Mouse (Mus musculus): Measurements from ENCODE around the gene Nlrc5. TPM values are rescaled to one million over a fixed set of nuclear protein-coding genes. Genes with fewer than 3 reads are reported as not detected.

Gene Nlrc5
- polyA plus RNA-seq, 2 experiments, result 0.09 to 0.22 TPM

DNA sequence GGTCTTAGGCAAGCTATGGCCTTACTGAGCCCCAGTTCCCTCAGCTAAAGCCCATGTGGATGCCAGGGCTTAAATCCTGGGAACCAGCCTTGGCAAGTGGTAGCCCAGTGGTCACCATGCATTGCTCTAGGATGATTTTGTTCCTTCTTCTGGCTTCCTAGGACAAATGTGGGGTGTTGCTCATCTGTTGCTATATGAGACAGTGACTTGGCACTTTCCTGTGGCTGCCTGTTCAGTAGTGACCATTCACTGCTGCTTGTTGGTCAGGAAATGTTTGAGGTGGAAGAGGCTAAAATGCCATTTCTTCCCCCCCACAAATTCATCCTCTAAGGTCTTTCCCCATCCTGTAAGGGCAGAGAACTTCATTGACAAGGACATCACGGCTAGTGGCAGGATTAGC, 135.3 kb downstream of the Nlrc5 start:
- H3K9me3 ChIP-seq (ENCODE audit: control insufficient read depth, low read length), result no peaks in the 10 kb centered on the region
- H3K36me3 ChIP-seq (replicated peaks; ENCODE audit: control insufficient read depth, insufficient read depth, low read depth), result peaks cover 8% of the 10 kb centered on the region
- DNase-seq (ENCODE audit: low read depth in 3 of 3, low spot score in 3 of 3) (no peak), ATAC-seq (ENCODE audit: insufficient read depth) (no peak)
- H3K9ac ChIP-seq (replicated peaks), result no peak overlapping the region
- 73% methylated on average over 1 of the region's 1 CpGs for WGBS (ENCODE audit: insufficient replicate concordance)
- 0 out of 4 replicates have a peak, but pooled peaks cover 0 to 6% of the 10 kb centered on the region in 2 experiments for H3K4me1 ChIP-seq (replicated peaks; ENCODE audit: control insufficient read depth in 2 of 2, insufficient read depth in 2 of 2, low read length in 1 of 2)
- no peak overlapping the region for H3K27ac ChIP-seq
- H3K27me3 ChIP-seq (ENCODE audit: control insufficient read depth, insufficient read depth, low read length), result no peaks in the 10 kb centered on the region
- no peak for TF ChIP-seq CTCF (IDR thresholded peaks at IDR 0.05; ENCODE audit: low read depth)
- TF ChIP-seq EP300 (IDR thresholded peaks at IDR 0.05; ENCODE audit: low read depth), result no peak
- no peak overlapping the region for H3K4me3 ChIP-seq (ENCODE audit: insufficient read depth in 1 of 2, low read depth in 2 of 2, low read length in 2 of 2)
- H3K4me2 ChIP-seq (ENCODE audit: low read depth), result no peak overlapping the region

DNA sequence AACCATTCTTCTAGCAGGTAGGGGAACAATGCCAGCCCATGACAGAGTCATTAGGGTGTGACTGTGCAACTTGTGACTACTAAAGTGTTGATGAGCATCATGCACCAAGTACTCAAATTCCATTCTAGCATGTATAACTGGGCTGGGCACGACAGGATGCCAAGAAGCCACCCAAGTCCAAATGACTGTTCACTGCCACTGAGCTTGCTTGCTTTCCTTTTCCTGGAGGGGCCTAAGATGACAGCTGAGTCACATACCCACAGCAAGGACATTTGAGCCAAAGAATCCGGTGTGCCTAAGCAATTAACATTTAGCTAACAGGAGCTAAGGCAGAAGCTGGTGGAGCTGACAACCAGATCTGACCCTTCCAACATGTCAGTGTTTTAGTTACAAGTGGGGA, 137.7 kb downstream of the Nlrc5 start:
- H3K36me3 ChIP-seq (replicated peaks; ENCODE audit: control insufficient read depth, insufficient read depth, low read depth), result peaks cover 13% of the 10 kb centered on the region
- H3K27ac ChIP-seq, result no peak overlapping the region
- TF ChIP-seq CTCF (IDR thresholded peaks at IDR 0.05; ENCODE audit: low read depth), result no peak
- TF ChIP-seq EP300 (IDR thresholded peaks at IDR 0.05; ENCODE audit: low read depth), result no peak
- no peak overlapping the region for H3K4me3 ChIP-seq (ENCODE audit: insufficient read depth in 1 of 2, low read depth in 2 of 2, low read length in 2 of 2)
- H3K9me3 ChIP-seq (ENCODE audit: control insufficient read depth, low read length), result no peaks in the 10 kb centered on the region
- no peaks in the 10 kb centered on the region for H3K27me3 ChIP-seq (ENCODE audit: control insufficient read depth, insufficient read depth, low read length)
- DNase-seq (ENCODE audit: low read depth in 3 of 3, low spot score in 3 of 3) (no peak), ATAC-seq (ENCODE audit: insufficient read depth) (no peak)
- 60% methylated on average over 2 of the region's 2 CpGs for WGBS (ENCODE audit: insufficient replicate concordance)
- H3K4me2 ChIP-seq (ENCODE audit: low read depth), result no peak overlapping the region
- no peak overlapping the region for H3K9ac ChIP-seq (replicated peaks)
- 0 out of 4 replicates have a peak, but pooled peaks cover 0 to 1% of the 10 kb centered on the region in 2 experiments for H3K4me1 ChIP-seq (replicated peaks; ENCODE audit: control insufficient read depth in 2 of 2, insufficient read depth in 2 of 2, low read length in 1 of 2)

DNA sequence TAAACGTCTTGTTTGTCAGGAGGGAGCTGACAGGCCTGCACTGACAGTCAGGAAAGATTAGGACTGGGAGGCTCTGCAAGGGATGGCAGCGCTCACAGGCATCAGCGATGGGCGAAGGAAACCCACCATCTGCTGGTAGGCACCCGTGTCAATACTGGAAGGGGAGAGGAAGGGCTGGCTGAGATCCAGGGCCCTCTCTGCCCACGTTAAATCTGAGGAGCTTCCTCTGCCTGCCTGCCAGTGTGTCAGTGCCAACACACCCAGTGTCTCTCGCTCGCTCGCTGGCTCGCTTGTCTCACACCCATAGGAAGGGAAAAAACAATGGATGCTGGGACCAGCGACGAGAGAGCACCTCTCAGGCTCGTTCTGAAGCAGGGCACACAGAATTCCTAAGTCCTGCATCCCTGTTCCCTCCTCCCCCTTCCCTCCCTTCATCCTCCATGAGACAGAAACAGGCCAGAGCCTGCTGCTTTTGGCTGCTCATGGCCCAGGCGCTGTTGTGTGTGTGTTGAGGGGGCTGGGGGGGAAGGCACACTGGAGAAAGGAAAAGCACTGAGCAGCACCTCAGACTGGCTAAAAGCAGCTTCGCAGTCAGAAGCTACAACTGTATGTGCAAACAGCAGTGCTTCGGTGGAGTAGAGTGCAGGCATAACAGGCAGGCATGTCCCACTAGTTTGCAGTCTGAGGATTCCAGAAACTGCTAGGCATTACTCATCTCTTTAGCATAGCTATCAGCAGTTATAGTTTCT, 140.2 kb downstream of the Nlrc5 start:
- no peak overlapping the region for H3K27ac ChIP-seq
- H3K9me3 ChIP-seq (ENCODE audit: control insufficient read depth, low read length), result no peaks in the 10 kb centered on the region
- DNase-seq (ENCODE audit: low read depth in 3 of 3, low spot score in 3 of 3) (no peak), ATAC-seq (ENCODE audit: insufficient read depth) (no peak)
- H3K9ac ChIP-seq (replicated peaks), result no peak overlapping the region
- H3K4me1 ChIP-seq (replicated peaks; ENCODE audit: control insufficient read depth in 2 of 2, insufficient read depth in 2 of 2, low read length in 1 of 2), result no peaks in the 10 kb centered on the region
- H3K27me3 ChIP-seq (ENCODE audit: control insufficient read depth, insufficient read depth, low read length), result no peaks in the 10 kb centered on the region
- H3K36me3 ChIP-seq (replicated peaks; ENCODE audit: control insufficient read depth, insufficient read depth, low read depth), result peaks cover 21% of the 10 kb centered on the region
- 82% methylated on average over 16 of the region's 16 CpGs for WGBS (ENCODE audit: insufficient replicate concordance)
- no peak overlapping the region for H3K4me2 ChIP-seq (ENCODE audit: low read depth)
- no peak for TF ChIP-seq EP300 (IDR thresholded peaks at IDR 0.05; ENCODE audit: low read depth)
- TF ChIP-seq CTCF (IDR thresholded peaks at IDR 0.05; ENCODE audit: low read depth), result no peak
- H3K4me3 ChIP-seq (ENCODE audit: insufficient read depth in 1 of 2, low read depth in 2 of 2, low read length in 2 of 2), result no peak overlapping the region

DNA sequence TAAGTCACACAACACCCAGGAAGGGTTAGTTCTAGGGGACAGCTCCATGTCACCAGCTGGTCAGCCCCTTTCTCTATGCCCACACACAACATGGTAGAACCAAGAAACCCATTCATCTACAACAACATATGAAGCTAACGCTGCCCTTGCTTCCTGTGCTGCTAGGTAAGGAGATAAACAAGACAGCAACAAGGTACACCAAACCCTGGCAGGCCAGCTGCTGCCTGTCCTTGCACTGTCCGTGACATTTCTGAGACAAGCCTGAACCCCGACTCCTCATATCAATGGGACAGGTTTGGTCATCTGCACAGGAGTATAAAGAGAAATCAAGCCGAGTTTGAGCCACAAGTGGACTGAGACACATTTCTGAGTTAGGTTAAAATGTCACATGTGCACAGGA, 141.0 kb downstream of the Nlrc5 start:
- Histone ChIP-seq H3K27me3 (ENCODE audit: control insufficient read depth, insufficient read depth, low read length) (no peaks in the 10 kb centered on the region), H3K36me3 (replicated peaks; ENCODE audit: control insufficient read depth, insufficient read depth, low read depth) (peaks cover 21% of the 10 kb centered on the region), H3K4me2 (ENCODE audit: low read depth) (no peak overlapping the region), H3K9ac (replicated peaks) (no peak overlapping the region), H3K27ac (no peak overlapping the region), H3K4me1 (replicated peaks; ENCODE audit: control insufficient read depth in 2 of 2, insufficient read depth in 2 of 2, low read length in 1 of 2) (no peaks in the 10 kb centered on the region), H3K4me3 (ENCODE audit: insufficient read depth in 1 of 2, low read depth in 2 of 2, low read length in 2 of 2) (no peak overlapping the region), H3K9me3 (ENCODE audit: control insufficient read depth, low read length) (no peaks in the 10 kb centered on the region)
- TF ChIP-seq CTCF (IDR thresholded peaks at IDR 0.05; ENCODE audit: low read depth) (no peak), EP300 (IDR thresholded peaks at IDR 0.05; ENCODE audit: low read depth) (no peak)
- ATAC-seq (ENCODE audit: insufficient read depth) (no peak), DNase-seq (ENCODE audit: low read depth in 3 of 3, low spot score in 3 of 3) (no peak)
- WGBS (ENCODE audit: insufficient replicate concordance), result 76% methylated on average over 4 of the region's 4 CpGs

Small RNAs within 50 kb of the gene (microRNA-seq; reads per million reads assigned to microRNA genes)
- not detected for gene Mir7072

Other genes starting within 250 kb of the Nlrc5 start
- 23.2 and 28.2 TPM in 2 replicates for gene Nup93, start 219.8 kb upstream of the Nlrc5 start, polyA plus RNA-seq (2012; rRNA removed)
- 38.7 and 43.2 TPM in 2 replicates for gene Nup93, start 219.8 kb upstream of the Nlrc5 start, polyA plus RNA-seq (2014; fragmentation: Nextera tagmentation; extraction: Ambion mirVana)
- gene Slc12a3, start 105.2 kb upstream of the Nlrc5 start, polyA plus RNA-seq (2012; rRNA removed), result 0.01 TPM in 1 of 2 replicates, not detected in the other
- 0.11 TPM in 1 of 2 replicates, not detected in the other for gene Slc12a3, start 105.2 kb upstream of the Nlrc5 start, polyA plus RNA-seq (2014; fragmentation: Nextera tagmentation; extraction: Ambion mirVana)
- gene Herpud1, start 47.9 kb upstream of the Nlrc5 start, polyA plus RNA-seq (2012; rRNA removed), result 41.8 and 46.7 TPM in 2 replicates
- 83.2 and 86.5 TPM in 2 replicates for gene Herpud1, start 47.9 kb upstream of the Nlrc5 start, polyA plus RNA-seq (2014; fragmentation: Nextera tagmentation; extraction: Ambion mirVana)
- gene Cpne2, start 98.6 kb downstream of the Nlrc5 start, polyA plus RNA-seq (2012; rRNA removed), result 2.3 and 2.6 TPM in 2 replicates
- 2.5 and 2.7 TPM in 2 replicates for gene Cpne2, start 98.6 kb downstream of the Nlrc5 start, polyA plus RNA-seq (2014; fragmentation: Nextera tagmentation; extraction: Ambion mirVana)
- 4.0 and 6.2 TPM in 2 replicates for gene Rspry1, start 167.6 kb downstream of the Nlrc5 start, polyA plus RNA-seq (2012; rRNA removed)
- 15.8 and 17.9 TPM in 2 replicates for gene Rspry1, start 167.6 kb downstream of the Nlrc5 start, polyA plus RNA-seq (2014; fragmentation: Nextera tagmentation; extraction: Ambion mirVana)
- 11.3 and 16.1 TPM in 2 replicates for gene Fam192a, start 167.6 kb downstream of the Nlrc5 start, polyA plus RNA-seq (2012; rRNA removed)
- gene Fam192a, start 167.6 kb downstream of the Nlrc5 start, polyA plus RNA-seq (2014; fragmentation: Nextera tagmentation; extraction: Ambion mirVana), result 25.8 and 26.5 TPM in 2 replicates
- gene Arl2bp, start 232.2 kb downstream of the Nlrc5 start, polyA plus RNA-seq (2012; rRNA removed), result 18.2 and 18.6 TPM in 2 replicates
- gene Arl2bp, start 232.2 kb downstream of the Nlrc5 start, polyA plus RNA-seq (2014; fragmentation: Nextera tagmentation; extraction: Ambion mirVana), result 11.2 and 12.8 TPM in 2 replicates